Mouse (Mus musculus): ENCODE measurements around the gene Esp6. TPM values are rescaled to one million over a fixed set of nuclear protein-coding genes. Genes with fewer than 3 reads are reported as not detected.
"Not testable (repeated sequence)": the region's sequence is repeated elsewhere in the genome, so short reads cannot be mapped to it uniquely, and the experiment has no call there.

The Esp6 gene
- total RNA-seq (2021), result not detected

GRCm38 (mm10) chr17:40561207-40561606 is at the start of gene Esp6:
Esp6 (plus strand) TSS chr17:40561507.
- intact Hi-C loops (cut with DNase I), result no loop called here

GRCm38 (mm10) chr17:40519818-40520217 is 41.5 kb upstream of the Esp6 start, which contains the start of gene Esp8:
Esp8 (plus strand) TSS chr17:40520022.
- DNase-seq (ENCODE audit: low spot score in 2 of 2), result no peak
- intact Hi-C loops (cut with DNase I), result no loop called here

More at GRCm38 (mm10) chr17:40561207-40561606, at the start of gene Esp6:
- DNase-seq (ENCODE audit: low spot score in 2 of 2), result no peak

GRCm38 (mm10) chr17:40529813-40530212 is 31.5 kb upstream of the Esp6 start:
- no peak for DNase-seq (ENCODE audit: low spot score in 2 of 2)
- intact Hi-C loops (cut with DNase I), result no loop called here

- intact Hi-C loops (cut with DNase I), result no loop called here
- no peak for DNase-seq (ENCODE audit: low spot score in 2 of 2)
Observed at GRCm38 (mm10) chr17:40531147-40531546, 30.2 kb upstream of the Esp6 start.

GRCm38 (mm10) chr17:40547005-40547404 is 14.3 kb upstream of the Esp6 start:
- intact Hi-C loops (cut with DNase I); DNase-seq (ENCODE audit: low spot score in 2 of 2): not testable (repeated sequence)

- intact Hi-C loops (cut with DNase I), result no loop called here
- no peak for DNase-seq (ENCODE audit: low spot score in 2 of 2)
Observed at GRCm38 (mm10) chr17:40553470-40553869, 7.8 kb upstream of the Esp6 start.

GRCm38 (mm10) chr17:40583906-40584305 is 22.6 kb downstream of the Esp6 start:
- intact Hi-C loops (cut with DNase I); DNase-seq (ENCODE audit: low spot score in 2 of 2): not testable (repeated sequence)

GRCm38 (mm10) chr17:40591297-40591696 is 30.0 kb downstream of the Esp6 start:
- intact Hi-C loops (cut with DNase I), result no loop called here
- DNase-seq (ENCODE audit: low spot score in 2 of 2), result no peak

- intact Hi-C loops (cut with DNase I), result no loop called here
- DNase-seq (ENCODE audit: low spot score in 2 of 2), result no peak
Observed at GRCm38 (mm10) chr17:40598294-40598693, 37.0 kb downstream of the Esp6 start, which contains the start of gene Esp4. Esp4 (plus strand) TSS chr17:40598594.

Other genes with a start within 250 kb of the Esp6 start
- gene Crisp1, start 242.3 kb upstream of the Esp6 start, total RNA-seq (2021), result not detected
- not detected for gene Esp8, start 41.5 kb upstream of the Esp6 start, total RNA-seq (2021)
- not detected for gene Esp4, start 37.1 kb downstream of the Esp6 start, total RNA-seq (2021)
- gene Esp3, start 70.6 kb downstream of the Esp6 start, total RNA-seq (2021), result not detected
- gene Esp1, start 165.6 kb downstream of the Esp6 start, total RNA-seq (2021), result not detected
- gene Crisp2, start 245.5 kb downstream of the Esp6 start, total RNA-seq (2021), result not detected
- not detected for gene Rhag, start 249.6 kb downstream of the Esp6 start, total RNA-seq (2021)

Data from left cerebral cortex, postnatal 25 days (tissue).